Comparison of ENCODE assay signal across 10 mouse cellular contexts in genomic region chrX:31145835-31146234, GRCm38 (mm10). TPM values are rescaled to one million over a fixed set of nuclear protein-coding genes. Genes with fewer than 3 reads are reported as not detected.
A peak's percentile ranks its signal among the peaks of the same experiment; 100 is the strongest.
DNase-seq lines count a peak whose midpoint lies in the region.
"Had no signal": no experiment of that assay in that cellular context is flagged by ENCODE, and none has a peak within 500 bp of the region (broad histone marks: within the 10 kb centered on the region; RNA-seq: fewer than 3 reads in every experiment).

No protein-coding gene starts in this region.

- DNase-seq in heart, adult 11 months = peak; percentile 82
- peak; percentile 1 for DNase-seq in thymus, postnatal 0 days (ENCODE audit: low spot score)

RNA-seq across cellular contexts. Expression of gene Btbd35f29, which starts 28.4 kb away (rescaled TPM):
- polyA plus RNA-seq in thymus, postnatal 0 days (2015; fragmentation: Nextera tagmentation; extraction: Ambion mirVana) = not detected in 2 replicates
- polyA plus RNA-seq: activated CD4-positive, CD25-positive, alpha-beta regulatory T cell, adult 4 months; adrenal gland, adult 2 months; brain, embryonic 14.5 days; C2C12; CD4-positive, CD25-positive, alpha-beta regulatory T cell, adult 4 months; cerebellum, adult 2 months; G1E; Patski had no signal
